Mouse (Mus musculus) cortical plate, adult 2 months (tissue): ENCODE results near the gene Ces3a.

Experiments
- CTCF ChIP-seq: fragments of 200-500 bp; IDR thresholded peaks from 2 replicates; pipeline ENCODE4 v1.5.1; 2011; ENCODE audit warnings: mild to moderate bottlenecking, control low read depth, low read length; ENCODE audit not compliant: insufficient read depth; ENCODE audit errors: extremely low read depth
- POLR2A ChIP-seq: fragments of 200-500 bp; IDR thresholded peaks from 2 replicates; pipeline ENCODE4 v1.6.1; 2011; ENCODE audit warnings: mild to moderate bottlenecking, low read length, control low read depth; ENCODE audit not compliant: insufficient read depth; ENCODE audit errors: extremely low read depth

DNA sequence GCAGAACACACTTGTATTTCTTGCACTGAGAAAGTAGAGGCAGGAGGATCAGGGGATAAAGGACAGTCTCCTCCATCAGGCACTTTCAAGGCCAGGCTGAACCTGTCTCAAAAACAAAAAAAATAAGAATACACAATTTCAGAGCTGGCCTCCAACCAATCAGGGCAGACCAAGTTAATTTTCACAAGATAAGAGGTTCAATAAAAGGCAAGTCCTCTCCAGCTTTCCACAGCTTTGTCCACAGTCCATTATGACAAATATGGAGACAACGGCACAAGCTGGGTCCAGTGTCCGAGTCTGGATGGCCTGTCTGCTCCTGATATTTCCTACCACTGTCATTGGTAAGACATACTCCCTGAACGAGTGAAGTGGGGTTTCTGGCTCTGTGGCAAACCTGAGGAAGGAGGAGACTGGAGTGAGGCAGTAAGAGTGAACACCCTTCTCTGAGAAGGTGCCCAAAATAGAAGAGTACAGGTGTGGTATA, at the start of gene Ces3a:
- TF ChIP-seq POLR2A = no peak
- no peak for TF ChIP-seq CTCF
